Mouse (Mus musculus) frontal cortex, postnatal 14 days (tissue): ENCODE data around the gene Nfatc4.

Source experiments
- DNase-seq, 2 experiments: peaks; one replicate each; pipeline ENCODE4 v3.0.0; 2022; ENCODE audit warnings: low spot score in 2 of 2

Nfatc4 gene

GRCm38 (mm10) chr14:55822991-55823762 is at the start of gene Nfatc4:
Gene Nfatc4, plus strand, starts transcription at chr14:55823144.
- DNase-seq = peak in 1 of 2 experiments; percentile 37

GRCm38 (mm10) chr14:55776711-55777110 is 46.2 kb upstream of the Nfatc4 start:
- DNase-seq = no peak

GRCm38 (mm10) chr14:55777176-55777575 is 45.8 kb upstream of the Nfatc4 start:
- DNase-seq = no peak

- DNase-seq = no peak
These were observed 45.1 kb upstream of the Nfatc4 start for GRCm38 (mm10) chr14:55777806-55778205.

- no peak for DNase-seq
These were observed 44.3 kb upstream of the Nfatc4 start for GRCm38 (mm10) chr14:55778686-55779085.

DNA sequence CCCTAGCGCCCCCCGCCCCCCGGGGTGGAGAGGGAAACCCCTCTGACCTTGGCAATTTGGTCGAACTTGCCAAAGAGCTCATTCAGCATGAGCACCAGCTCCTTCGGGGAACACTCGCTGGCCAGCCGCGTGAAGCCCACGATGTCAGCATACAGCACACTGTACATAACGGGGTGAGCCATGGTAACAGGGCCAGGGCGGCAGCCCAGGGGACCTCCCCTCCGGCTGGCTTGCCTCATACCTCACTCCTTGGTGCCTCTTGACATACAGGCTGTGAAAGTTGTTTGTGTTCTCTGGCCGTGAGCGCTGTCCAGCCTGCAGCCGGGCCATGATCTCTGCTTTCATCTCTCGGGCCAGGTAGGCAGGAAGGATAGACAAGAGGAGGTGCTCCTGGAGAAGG is 43.3 kb upstream of the Nfatc4 start:
- DNase-seq = no peak

DNA sequence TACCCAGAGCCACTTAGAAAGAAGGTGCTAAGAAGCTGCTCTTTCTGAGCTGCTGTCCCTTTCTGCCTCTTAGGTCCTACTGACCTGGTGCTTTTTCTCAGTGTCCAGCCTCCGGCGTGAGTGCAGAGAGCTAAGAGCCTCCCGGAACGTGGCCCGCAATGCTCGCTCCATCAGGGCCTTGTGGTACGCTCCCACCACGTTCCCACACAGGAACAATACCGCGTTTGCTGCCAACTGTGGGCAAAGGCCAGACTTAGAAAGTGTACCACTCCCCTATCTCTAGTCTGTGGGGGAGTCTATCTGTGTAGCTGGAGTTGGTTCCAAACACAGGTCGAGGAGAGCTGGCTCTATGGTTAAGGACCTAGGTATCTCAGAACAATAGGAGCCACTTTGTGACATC is 42.2 kb upstream of the Nfatc4 start:
- peak in 1 of 2 experiments; percentile 3 for DNase-seq

DNA sequence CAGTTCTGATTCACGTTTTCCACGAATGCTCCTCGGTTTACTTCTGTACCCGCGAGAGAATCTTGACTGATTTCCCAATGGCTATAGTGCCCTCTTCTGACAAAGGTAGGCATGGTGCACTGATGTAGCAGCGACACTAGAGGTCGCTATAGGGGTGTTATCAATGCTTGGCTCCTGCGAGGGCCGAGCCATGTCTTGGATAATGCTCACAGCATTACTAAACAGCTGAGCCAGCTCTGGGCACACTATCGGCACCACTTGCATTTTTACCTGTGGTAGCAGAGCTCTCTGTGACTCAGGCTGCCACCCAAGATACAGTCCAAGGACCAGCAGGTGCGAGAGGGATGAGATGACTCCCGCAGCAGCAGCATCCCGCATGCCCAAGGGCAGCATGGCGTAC is 41.6 kb upstream of the Nfatc4 start:
- DNase-seq = peak in 1 of 2 experiments; percentile 26

DNA sequence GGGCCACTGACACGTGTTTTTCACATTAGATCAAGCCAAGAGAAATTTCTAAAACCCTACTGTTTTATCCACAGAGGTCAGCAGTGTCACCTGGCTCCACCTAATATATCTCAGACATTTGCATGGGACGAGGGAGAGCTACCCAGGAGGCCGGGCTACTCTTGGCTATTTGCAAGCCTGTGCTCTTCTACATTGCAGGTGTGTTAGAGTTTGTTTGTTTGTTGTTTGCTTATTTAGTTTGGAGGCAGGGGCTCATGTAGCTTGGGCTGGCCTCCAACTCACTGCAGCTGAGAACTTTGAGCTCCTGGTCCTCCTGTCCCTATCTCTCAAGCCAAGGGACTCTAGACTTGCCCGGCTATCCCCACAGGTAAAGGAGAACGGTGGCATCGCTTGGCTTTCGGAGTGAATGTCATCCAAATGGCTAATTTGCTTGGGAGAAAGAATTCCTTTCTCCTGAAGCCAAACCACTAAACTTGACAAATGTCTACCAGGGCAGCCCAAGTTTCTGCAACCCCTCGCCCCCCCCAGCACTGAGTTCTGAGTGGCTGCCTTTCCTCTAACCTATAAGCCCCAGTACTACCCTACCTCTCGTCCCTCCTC is 40.5 kb upstream of the Nfatc4 start:
- peak in 1 of 2 experiments; percentile 0 for DNase-seq

- DNase-seq = peak in 1 of 2 experiments; percentile 2
These were observed 39.6 kb upstream of the Nfatc4 start for GRCm38 (mm10) chr14:55783171-55783957.

GRCm38 (mm10) chr14:55783958-55784235 is 39.0 kb upstream of the Nfatc4 start, which contains the start of gene Adcy4:
Gene Adcy4, minus strand, starts transcription at chr14:55784095.
- peak in 1 of 2 experiments; percentile 2 for DNase-seq

DNA sequence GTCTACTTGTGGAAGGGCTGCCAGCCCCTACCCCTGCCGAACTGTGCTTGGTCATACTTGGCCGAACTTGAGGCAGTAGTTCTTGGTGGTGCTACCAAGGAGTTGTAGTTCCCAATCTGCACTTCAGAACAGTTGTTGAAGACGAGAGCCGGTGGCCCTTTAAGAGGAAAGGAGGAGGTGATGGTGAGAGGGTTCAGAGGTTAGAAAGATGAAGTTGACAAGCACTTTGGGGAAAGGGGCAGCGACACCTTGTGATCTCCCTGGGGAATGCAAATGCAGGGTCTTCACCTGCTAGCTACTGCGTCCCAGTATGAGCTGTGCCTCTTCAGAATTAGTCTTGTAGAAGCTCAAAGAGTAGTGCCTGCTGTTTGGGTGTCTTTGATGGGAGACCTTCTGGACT is 37.7 kb upstream of the Nfatc4 start:
- peak in 1 of 2 experiments; percentile 2 for DNase-seq

GRCm38 (mm10) chr14:55787731-55788130 is 35.2 kb upstream of the Nfatc4 start:
- peak in 1 of 2 experiments; percentile 1 for DNase-seq

GRCm38 (mm10) chr14:55788256-55789050 is 34.5 kb upstream of the Nfatc4 start, which contains the start of gene Ripk3:
Gene Ripk3, minus strand, starts transcription at chr14:55788865.
- peak in 1 of 2 experiments; percentile 4 for DNase-seq

- no peak for DNase-seq
These were observed 29.5 kb upstream of the Nfatc4 start for GRCm38 (mm10) chr14:55793461-55793860.

GRCm38 (mm10) chr14:55793946-55794345 is 29.0 kb upstream of the Nfatc4 start:
- DNase-seq = peak in 1 of 2 experiments; percentile 1

DNA sequence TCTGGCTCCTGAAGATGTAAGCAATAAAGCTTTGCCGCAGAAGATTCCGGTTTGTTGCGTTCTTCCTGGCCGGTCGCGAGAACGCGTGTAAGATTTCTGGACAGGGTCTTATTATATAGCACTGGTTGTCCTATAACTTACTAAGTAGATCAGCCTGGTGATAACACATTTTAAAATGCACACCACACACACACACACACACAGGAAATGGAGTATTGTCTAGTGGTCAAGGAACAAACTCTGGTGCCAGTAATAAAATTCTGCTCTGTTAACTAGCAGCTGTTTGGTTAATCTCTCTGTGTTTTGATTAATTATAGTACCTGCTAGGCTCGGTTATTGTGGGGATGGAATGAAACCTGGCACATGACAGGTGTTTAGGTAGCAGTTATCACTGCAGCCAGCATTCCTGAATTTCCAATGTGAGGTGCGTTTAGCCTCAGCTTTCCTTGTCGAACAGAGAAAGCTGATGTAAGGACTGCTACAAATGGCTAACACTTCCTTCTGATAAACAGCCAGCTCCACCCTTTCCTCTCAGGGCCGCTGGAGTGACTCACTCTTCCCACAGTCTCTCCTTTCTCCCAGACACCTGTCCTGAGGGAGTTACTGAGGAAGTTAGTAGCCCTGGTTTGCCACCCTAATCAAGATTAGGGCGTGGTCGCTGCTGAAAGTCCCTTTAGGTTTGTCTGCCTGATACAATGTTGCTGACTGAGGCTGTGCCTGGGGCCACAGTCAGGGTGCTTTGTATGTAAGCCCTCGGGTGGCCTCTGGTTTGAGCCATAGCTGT is 27.4 kb upstream of the Nfatc4 start:
- DNase-seq = no peak

DNA sequence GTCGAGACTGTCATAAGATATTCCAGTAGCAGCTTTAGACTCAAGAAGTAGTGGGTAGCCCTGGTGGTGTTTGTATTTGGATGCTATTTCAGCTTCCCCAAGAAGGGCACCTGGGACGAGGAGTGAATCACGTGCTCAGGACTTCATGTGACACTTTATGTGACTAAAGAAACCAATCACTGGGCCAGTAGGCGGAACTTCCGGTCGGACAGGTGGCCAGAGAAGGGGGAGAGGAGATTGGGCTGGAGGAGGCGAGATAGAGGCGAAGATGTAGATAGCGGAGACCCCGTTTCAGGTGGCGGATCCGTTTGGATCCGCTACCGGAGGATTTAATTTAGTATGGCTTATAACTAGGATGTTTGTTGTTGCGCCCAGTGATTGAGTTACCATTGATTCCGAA is 8.1 kb upstream of the Nfatc4 start:
- DNase-seq = no peak

GRCm38 (mm10) chr14:55815310-55815751 is 7.6 kb upstream of the Nfatc4 start:
- DNase-seq = no peak

GRCm38 (mm10) chr14:55819845-55820405 is 3.0 kb upstream of the Nfatc4 start:
- no peak for DNase-seq
